Mouse (Mus musculus) erythroblast, embryonic 14.5 days (primary cell): ENCODE measurements around the gene Clgn.

Experiments
- GATA1 ChIP-seq: IDR thresholded peaks from 2 replicates; pipeline ENCODE4 v1.6.1; 2012; ENCODE audit warnings: low read length, inconsistent platforms, mixed read lengths
- TAL1 ChIP-seq: IDR thresholded peaks from 3 replicates; pipeline ENCODE4 v1.6.1; 2012; ENCODE audit warnings: low read length, inconsistent platforms, mixed read lengths

DNA sequence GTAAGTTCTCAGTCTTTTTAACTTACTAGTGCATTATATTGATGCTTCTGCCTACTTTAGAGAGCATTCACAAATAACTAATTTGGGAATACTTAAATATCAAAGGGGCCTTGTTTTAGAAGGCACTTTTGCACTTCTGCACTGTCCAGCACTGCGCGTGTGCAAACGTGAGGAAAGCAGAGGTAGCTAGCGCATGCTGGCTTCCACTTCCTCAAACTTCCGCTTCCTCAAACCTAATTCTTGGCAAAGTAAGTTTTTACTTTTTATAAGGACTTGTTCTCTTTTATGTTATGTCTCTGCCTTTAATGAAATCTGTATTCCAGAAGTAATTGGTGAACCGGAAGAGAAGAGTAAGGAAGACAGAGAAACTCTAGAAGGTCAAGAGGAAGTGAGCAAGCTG lies 35.5 kb downstream of the Clgn start:
- TF ChIP-seq GATA1 (no peak), TAL1 (no peak)
